Mouse (Mus musculus) MEL (cell line): ENCODE results near the gene Gm5799.
"Not testable (repeated sequence)": the region's sequence is repeated elsewhere in the genome, so short reads cannot be mapped to it uniquely, and the experiment has no call there.

Experiments used
- CTCF ChIP-seq, 3 experiments: IDR thresholded peaks in 2 of 3; conservative IDR thresholded peaks in 1 of 3; 2 replicates each; pipeline ENCODE4 v1.5.1; 2011 to 2012; ENCODE audit warnings: low read length in 3 of 3, low read depth in 2 of 3, mild to moderate bottlenecking in 2 of 3, improper control_type of control experiment in 1 of 3, inconsistent platforms in 1 of 3, mixed read lengths in 1 of 3, moderate library complexity in 1 of 3; ENCODE audit not compliant: control insufficient read depth in 1 of 3, insufficient read depth in 1 of 3, poor library complexity in 1 of 3, severe bottlenecking in 1 of 3
- MAZ ChIP-seq: IDR thresholded peaks from 2 replicates; pipeline ENCODE4 v1.6.1; 2012; ENCODE audit warnings: low read depth, mild to moderate bottlenecking, inconsistent platforms, low read length, improper control_type of control experiment
- MXI1 ChIP-seq: IDR thresholded peaks from 2 replicates; pipeline ENCODE4 v1.6.1; 2011; ENCODE audit warnings: mild to moderate bottlenecking, low read depth, low read length, improper control_type of control experiment
- SMC3 ChIP-seq: IDR thresholded peaks from 2 replicates; pipeline ENCODE4 v1.6.1; 2011; ENCODE audit warnings: low read depth, low read length, improper control_type of control experiment
- TBP ChIP-seq: IDR thresholded peaks from 2 replicates; pipeline ENCODE4 v1.8.0; 2011; ENCODE audit warnings: low read depth, low read length, improper control_type of control experiment
- ZNF384 ChIP-seq: IDR thresholded peaks from 2 replicates; pipeline ENCODE4 v1.6.1; 2012; ENCODE audit warnings: low read depth, mild to moderate bottlenecking, inconsistent platforms, low read length, improper control_type of control experiment

DNA sequence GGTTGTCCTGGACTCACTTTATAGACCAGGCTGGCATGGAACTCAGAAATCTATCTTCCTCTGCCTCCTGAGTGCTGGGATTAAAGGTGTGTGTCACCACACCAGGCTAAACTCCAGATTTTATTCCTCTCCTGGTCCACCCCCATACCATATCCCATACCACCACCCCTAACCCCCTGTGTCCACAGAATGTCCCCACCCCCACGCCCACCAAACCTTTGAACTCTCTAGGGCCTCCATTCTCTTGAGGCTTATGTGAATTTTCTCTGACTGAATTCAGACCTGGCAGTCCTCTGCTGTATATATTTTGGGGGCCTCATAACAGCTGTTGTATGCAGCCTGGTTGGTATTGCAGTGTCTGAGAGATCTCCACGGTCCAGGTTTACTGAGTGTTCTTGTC lies 5.2 kb upstream of the Gm5799 start:
- TF ChIP-seq MXI1; SMC3; TBP; ZNF384; MAZ; CTCF (IDR thresholded peaks at IDR 0.05 in 2 of 3, conservative IDR thresholded peaks at IDR 0.05 in 1 of 3; ENCODE audit: control insufficient read depth in 1 of 3, insufficient read depth in 1 of 3, low read depth in 2 of 3, low read length in 3 of 3, poor library complexity in 1 of 3, severe bottlenecking in 1 of 3): not testable (repeated sequence)
